ENCODE assay signal across 9 mouse cellular contexts in the genomic region with DNA sequence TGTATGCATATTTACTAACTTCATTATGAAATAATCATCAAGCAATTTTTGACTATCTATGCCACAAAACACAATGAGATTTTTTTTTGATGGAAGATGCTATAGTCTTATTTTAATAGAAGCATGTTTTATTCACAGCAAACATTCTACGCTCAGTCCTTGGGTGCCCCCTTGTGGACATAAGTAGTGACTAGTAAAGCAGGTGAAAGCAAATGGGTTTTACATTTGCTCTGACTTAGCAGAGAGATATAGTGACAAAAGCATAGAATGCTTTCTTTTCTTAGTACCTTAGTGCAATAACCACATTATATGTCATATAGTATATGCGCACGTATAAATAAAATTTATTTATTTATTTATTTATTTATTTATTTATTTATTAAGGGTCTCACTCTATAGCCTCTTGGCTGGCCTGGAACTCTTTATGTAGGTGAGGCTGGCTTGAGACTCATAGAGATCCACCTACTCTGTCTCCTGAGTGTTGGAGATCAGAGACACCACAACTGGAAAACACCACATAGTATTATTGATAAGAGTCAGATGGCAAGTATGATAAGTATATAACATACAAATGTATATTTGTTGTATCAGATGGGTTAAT.
DNase-seq lines count a peak whose midpoint lies in the region; ATAC-seq and TF ChIP-seq lines count a peak whose summit lies in the region.
"Had no signal": no experiment of that assay in that cellular context is flagged by ENCODE, and none has a peak within 500 bp of the region (broad histone marks: within the 10 kb centered on the region; RNA-seq: fewer than 3 reads in every experiment).

No protein-coding gene starts in this region.

- CTCF ChIA-PET in Patski (lab: Charles Lee): interaction anchor here (0.9 kb wide), 1 partner anchor 324 kb away, joined by 4 read pairs; no protein-coding TSS in a partner anchor

- H3K9ac ChIP-seq in limb, embryonic 14.5 days (ENCODE audit: low read depth, low read length, severe bottlenecking): no peak overlapping the region
- no peak overlapping the region for H3K9ac ChIP-seq in neural tube, embryonic 15.5 days (replicated peaks)

- TF ChIP-seq POLR2A in limb, embryonic 14.5 days (IDR thresholded peaks at IDR 0.05; ENCODE audit: borderline replicate concordance, extremely low read depth, insufficient read depth, insufficient read length): no peak

- in situ Hi-C loops in Patski (cut with MboI; ENCODE audit: low pct_unique_long_range_greater_than_20kb): loop anchor here (5.0 to 25.0 kb wide), 3 partner anchors 328 to 671 kb away; no protein-coding TSS in a partner anchor

- no peak for ATAC-seq in Patski
- ATAC-seq in limb, embryonic 14.5 days (ENCODE audit: low FRiP score, low read depth): peak; percentile 44; the same call in 1 of the 2 replicates
- peak; percentile 46; the same call in 1 of the 2 replicates for ATAC-seq in neural tube, embryonic 15.5 days (ENCODE audit: low FRiP score)

- no peaks in the 10 kb centered on the region for H3K4me1 ChIP-seq in limb, embryonic 14.5 days (ENCODE audit: control insufficient read depth, insufficient read depth, low read length)
- no peaks in the 10 kb centered on the region for H3K4me1 ChIP-seq in neural tube, embryonic 15.5 days

- H3K27me3 ChIP-seq in Patski: peaks cover 4% of the 10 kb centered on the region
- no peaks in the 10 kb centered on the region for H3K27me3 ChIP-seq in limb, embryonic 14.5 days (ENCODE audit: control insufficient read depth, insufficient read depth, low read length)
- H3K27me3 ChIP-seq in neural tube, embryonic 15.5 days (replicated peaks): no peaks in the 10 kb centered on the region

- no peak overlapping the region for H3K4me3 ChIP-seq in limb, embryonic 14.5 days (replicated peaks; ENCODE audit: low read length)
- H3K4me3 ChIP-seq in neural tube, embryonic 15.5 days (replicated peaks): no peak overlapping the region
- H3K4me3 ChIP-seq: erythroblast, embryonic 14.5 days had no signal

- peak; percentile 58 for TF ChIP-seq CTCF in Patski (IDR thresholded peaks at IDR 0.05)

- POLR2A ChIA-PET in Patski (lab: Charles Lee): no interaction called here

- H3K36me3 ChIP-seq in limb, embryonic 14.5 days (ENCODE audit: control insufficient read depth, insufficient read depth, low read length): no peaks in the 10 kb centered on the region
- no peaks in the 10 kb centered on the region for H3K36me3 ChIP-seq in neural tube, embryonic 15.5 days

- H3K9me3 ChIP-seq in limb, embryonic 14.5 days (ENCODE audit: control insufficient read depth, low read length): no peaks in the 10 kb centered on the region
- H3K9me3 ChIP-seq in neural tube, embryonic 15.5 days (replicated peaks): no peaks in the 10 kb centered on the region

- peak; percentile 89 for DNase-seq in 3T3-L1 (ENCODE audit: low read depth, low spot score)
- DNase-seq in Patski (ENCODE audit: low read depth, low spot score): peak; percentile 37
- peak; percentile 83 for DNase-seq in embryo, embryonic 10 days (ENCODE audit: low spot score)
- DNase-seq in gastrocnemius, postnatal 25 days: peak; percentile 12
- peak; percentile 88 for DNase-seq in kidney, postnatal 10 days
- DNase-seq in limb, embryonic 14.5 days (ENCODE audit: low spot score): peak; percentile 91
- no peak for DNase-seq in spleen, adult 12 weeks (ENCODE audit: low spot score)

- no peak overlapping the region for H3K4me2 ChIP-seq in limb, embryonic 14.5 days (replicated peaks; ENCODE audit: low read depth, low read length, severe bottlenecking)
- H3K4me2 ChIP-seq in neural tube, embryonic 15.5 days: no peak overlapping the region

- WGBS in limb, embryonic 14.5 days: 26% methylated on average over 3 of the region's 3 CpGs
- 22% methylated on average over 3 of the region's 3 CpGs for WGBS in neural tube, embryonic 15.5 days

- H3K27ac ChIP-seq in limb, embryonic 14.5 days (replicated peaks; ENCODE audit: low read depth, low read length): no peak overlapping the region
- H3K27ac ChIP-seq in neural tube, embryonic 15.5 days (replicated peaks): no peak overlapping the region
